Mouse (Mus musculus) forebrain, postnatal 0 days (tissue): ENCODE data around the gene Nkx1-2. TPM values are rescaled to one million over a fixed set of nuclear protein-coding genes. Genes with fewer than 3 reads are reported as not detected.

Experiments used
- ATAC-seq: fragments of 200-750 bp; cut with Nextera tagmentation; 2 replicates; pipeline ENCODE4 v1.8.0; 2017; ENCODE audit warnings: mild to moderate bottlenecking, moderate library complexity
- DNase-seq: peaks from one replicate; pipeline ENCODE4 v3.0.0-alpha.2; 2015
- H3K27ac ChIP-seq: fragments of 300-500 bp; sonication (generic); 2 replicates; pipeline ENCODE4 v1.5.1; 2014; ENCODE audit warnings: low read depth, mild to moderate bottlenecking, antibody characterized with exemption, low read length, moderate library complexity, mixed read lengths
- H3K27me3 ChIP-seq: fragments of 300-500 bp; sonication (generic); 2 replicates; pipeline ENCODE4 v1.6.1; 2014; ENCODE audit warnings: mild to moderate bottlenecking, low read length, mixed read lengths; ENCODE audit not compliant: insufficient read depth
- H3K36me3 ChIP-seq: fragments of 300-500 bp; sonication (generic); 2 replicates; pipeline ENCODE4 v1.6.1; 2014; ENCODE audit warnings: mild to moderate bottlenecking, moderate library complexity; ENCODE audit not compliant: insufficient read depth
- H3K4me1 ChIP-seq: fragments of 300-500 bp; sonication (generic); 2 replicates; pipeline ENCODE4 v1.6.1; 2014; ENCODE audit warnings: antibody characterized with exemption; ENCODE audit not compliant: insufficient read depth
- H3K4me2 ChIP-seq: fragments of 300-500 bp; sonication (generic); 2 replicates; pipeline ENCODE4 v1.6.1; 2014; ENCODE audit warnings: low read depth, mild to moderate bottlenecking, moderate library complexity
- H3K4me3 ChIP-seq: fragments of 300-500 bp; sonication (generic); 2 replicates; pipeline ENCODE4 v1.5.1; 2014; ENCODE audit warnings: low read depth, low read length, mixed read lengths
- H3K9ac ChIP-seq: fragments of 300-500 bp; sonication (generic); 2 replicates; pipeline ENCODE4 v1.6.1; 2014; ENCODE audit warnings: mild to moderate bottlenecking
- H3K9me3 ChIP-seq: fragments of 300-500 bp; sonication (generic); 2 replicates; pipeline ENCODE4 v1.6.1; 2016; ENCODE audit warnings: low read length
- CTCF ChIP-seq: sonication (generic); IDR thresholded peaks from 2 replicates; pipeline ENCODE4 v1.5.1; 2016; ENCODE audit warnings: antibody characterized with exemption, control low read depth, low read depth
- WGBS: fragments of 180-500 bp; shearing (Covaris S2); extraction: QIAGEN DNeasy Blood & Tissue Kit; methylation state at CpG from one replicate; pipeline ENCODE4 v1.1.7; 2014; 5-methylcytosine and 5-hydroxymethylcytosine counted together
- polyA plus RNA-seq: library from polyadenylated mRNA; unstranded; fragments of >200 nt; fragmentation: Nextera tagmentation; extraction: Ambion mirVana; gene quantifications from 2 replicates; pipeline ENCODE4 v1.2.1, GENCODE M21; 2015
- total RNA-seq: library from RNA; depleted of rRNA; stranded (reverse); fragments of >200 nt; gene quantifications from 2 replicates; pipeline ENCODE4 v1.2.3, GENCODE M21; 2014

The Nkx1-2 gene
- total and polyA plus RNA-seq, 2 experiments from 2014 or later: not detected

- Histone ChIP-seq H3K27me3 (no peaks in the 10 kb centered on the region), H3K27ac (no peak overlapping the region), H3K9me3 (no peaks in the 10 kb centered on the region), H3K4me1 (no peaks in the 10 kb centered on the region), H3K4me2 (no peak overlapping the region), H3K4me3 (no peak overlapping the region), H3K9ac (no peak overlapping the region), H3K36me3 (no peaks in the 10 kb centered on the region)
- 85% methylated on average over 5 of the region's 5 CpGs for WGBS
- ATAC-seq (no peak), DNase-seq (no peak)
- TF ChIP-seq CTCF: no peak
Measured at GRCm38 (mm10) chr7:132617021-132617564, 17.7 kb upstream of the Nkx1-2 start.

- no peak for TF ChIP-seq CTCF
- H3K27ac ChIP-seq: no peak overlapping the region
- WGBS: 24% methylated on average over 6 of the region's 6 CpGs
Measured at GRCm38 (mm10) chr7:132616391-132616790, 17.0 kb upstream of the Nkx1-2 start.

GRCm38 (mm10) chr7:132615346-132615745, 15.9 kb upstream of the Nkx1-2 start:
- 22% methylated on average over 3 of the region's 3 CpGs for WGBS
- no peak overlapping the region for H3K4me3 ChIP-seq
- no peak for DNase-seq
- H3K27ac ChIP-seq: no peak overlapping the region
- no peaks in the 10 kb centered on the region for H3K9me3 ChIP-seq
- no peaks in the 10 kb centered on the region for H3K27me3 ChIP-seq
- no peaks in the 10 kb centered on the region for H3K4me1 ChIP-seq
- H3K4me2 ChIP-seq: no peak overlapping the region
- TF ChIP-seq CTCF: no peak
- H3K9ac ChIP-seq: no peak overlapping the region
- no peak for ATAC-seq
- no peaks in the 10 kb centered on the region for H3K36me3 ChIP-seq

More at GRCm38 (mm10) chr7:132616391-132616790, 17.0 kb upstream of the Nkx1-2 start:
- H3K4me1 ChIP-seq: no peaks in the 10 kb centered on the region
- no peaks in the 10 kb centered on the region for H3K36me3 ChIP-seq
- H3K9ac ChIP-seq: no peak overlapping the region
- H3K4me2 ChIP-seq: no peak overlapping the region
- no peaks in the 10 kb centered on the region for H3K27me3 ChIP-seq
- DNase-seq (no peak), ATAC-seq (no peak)
- no peaks in the 10 kb centered on the region for H3K9me3 ChIP-seq
- no peak overlapping the region for H3K4me3 ChIP-seq

GRCm38 (mm10) chr7:132611530-132611929, 12.1 kb upstream of the Nkx1-2 start:
- no peaks in the 10 kb centered on the region for H3K9me3 ChIP-seq
- H3K4me3 ChIP-seq: no peak overlapping the region
- H3K27me3 ChIP-seq: no peaks in the 10 kb centered on the region
- 97% methylated on average over 8 of the region's 8 CpGs for WGBS
- H3K36me3 ChIP-seq: no peaks in the 10 kb centered on the region
- H3K9ac ChIP-seq: no peak overlapping the region
- no peak overlapping the region for H3K4me2 ChIP-seq
- TF ChIP-seq CTCF: no peak
- DNase-seq (no peak), ATAC-seq (no peak)
- peaks cover 4% of the 10 kb centered on the region; the same call in 1 of the 2 replicates for H3K4me1 ChIP-seq
- no peak overlapping the region for H3K27ac ChIP-seq

- H3K27me3 ChIP-seq: no peaks in the 10 kb centered on the region
- H3K9me3 ChIP-seq: no peaks in the 10 kb centered on the region
- H3K4me3 ChIP-seq: peak within 1 kb of the TSS; percentile 50
- H3K4me2 ChIP-seq: peak within 1 kb of the TSS; percentile 56
- 8% methylated on average over 44 of the region's 44 CpGs for WGBS
- 0 out of 2 replicates have a peak within 1 kb of the TSS, but pooled peaks have one; percentile 47 for H3K27ac ChIP-seq
- H3K4me1 ChIP-seq: peaks cover 4% of the 10 kb centered on the region; the same call in 1 of the 2 replicates
- ATAC-seq (peak; percentile 97), DNase-seq (peak; percentile 84)
- no peaks in the 10 kb centered on the region for H3K36me3 ChIP-seq
- H3K9ac ChIP-seq: peak within 1 kb of the TSS; percentile 64
- TF ChIP-seq CTCF: no peak
Measured at GRCm38 (mm10) chr7:132610468-132611318, 11.3 kb upstream of the Nkx1-2 start, which contains the start of gene Lhpp. TSS of gene Lhpp (plus strand) at chr7:132610638.

GRCm38 (mm10) chr7:132608316-132609020, 9.0 kb upstream of the Nkx1-2 start:
- Histone ChIP-seq H3K9ac (no peak overlapping the region), H3K27me3 (peaks cover 6% of the 10 kb centered on the region; the same call in 1 of the 2 replicates), H3K36me3 (no peaks in the 10 kb centered on the region), H3K4me3 (no peak overlapping the region), H3K9me3 (no peaks in the 10 kb centered on the region), H3K4me1 (peaks cover 4% of the 10 kb centered on the region; the same call in 1 of the 2 replicates), H3K4me2 (no peak overlapping the region), H3K27ac (no peak overlapping the region)
- ATAC-seq (no peak), DNase-seq (no peak)
- no peak for TF ChIP-seq CTCF
- 91% methylated on average over 4 of the region's 4 CpGs for WGBS
